Mouse (Mus musculus): Measurements from ENCODE around the gene Hbb-bt.
"Not testable (repeated sequence)": the region's sequence is repeated elsewhere in the genome, so short reads cannot be mapped to it uniquely, and the experiment has no call there.

Hbb-bt gene

GRCm38 (mm10) chr7:103808971-103809800 is 4.6 kb downstream of the Hbb-bt start:
- DNase-seq (ENCODE audit: low spot score in 2 of 2), result no peak

- DNase-seq (ENCODE audit: low spot score in 2 of 2), result not testable (repeated sequence)
These were observed 5.7 kb downstream of the Hbb-bt start for GRCm38 (mm10) chr7:103808120-103808519.

- no peak for DNase-seq (ENCODE audit: low spot score in 2 of 2)
These were observed 6.9 kb downstream of the Hbb-bt start for GRCm38 (mm10) chr7:103806856-103807255.

- no peak for DNase-seq (ENCODE audit: low spot score in 2 of 2)
These were observed 21.0 kb downstream of the Hbb-bt start for GRCm38 (mm10) chr7:103792669-103793388.

GRCm38 (mm10) chr7:103791721-103792120 is 22.1 kb downstream of the Hbb-bt start, which contains the start of gene Olfr67:
TSS of gene Olfr67 (minus strand) at chr7:103791821.
- no peak for DNase-seq (ENCODE audit: low spot score in 2 of 2)

- DNase-seq (ENCODE audit: low spot score in 2 of 2), result no peak
These were observed 34.2 kb downstream of the Hbb-bt start, which contains the start of gene Olfr68 for GRCm38 (mm10) chr7:103779598-103779997. TSS of gene Olfr68 (minus strand) at chr7:103779698.

GRCm38 (mm10) chr7:103777652-103778051 is 36.1 kb downstream of the Hbb-bt start:
- DNase-seq (ENCODE audit: low spot score in 2 of 2), result not testable (repeated sequence)

GRCm38 (mm10) chr7:103771494-103771893 is 42.3 kb downstream of the Hbb-bt start, which contains the start of gene Olfr69:
TSS of gene Olfr69 (minus strand) at chr7:103771594.
- DNase-seq (ENCODE audit: low spot score in 2 of 2), result no peak

- DNase-seq (ENCODE audit: low spot score in 2 of 2), result not testable (repeated sequence)
These were observed 46.1 kb downstream of the Hbb-bt start for GRCm38 (mm10) chr7:103767687-103768086.
